9 mouse cellular contexts compared by ENCODE assay signal in the genomic region with DNA sequence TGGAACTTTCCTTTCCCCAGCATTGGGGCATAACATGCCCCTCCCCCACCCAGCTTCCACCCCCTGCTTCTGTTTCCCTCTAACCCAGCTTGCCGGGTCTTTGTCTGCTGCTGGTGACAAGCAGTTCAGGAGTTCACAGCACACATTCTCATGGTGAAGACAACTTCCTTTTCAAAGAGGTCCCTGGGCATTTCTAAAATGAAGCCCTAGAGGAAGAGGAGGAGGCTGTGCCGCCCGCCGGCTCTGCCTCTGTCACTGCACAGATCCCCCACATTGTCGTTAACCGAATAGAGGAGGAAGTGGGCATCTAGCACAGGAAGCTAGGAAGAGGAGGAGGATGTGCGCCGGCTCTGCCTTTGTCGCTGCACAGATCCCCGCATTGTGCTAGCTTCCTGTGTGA.
A peak's percentile ranks its signal among the peaks of the same experiment; 100 is the strongest.
DNase-seq lines count a peak whose midpoint lies in the region; ATAC-seq lines count a peak whose summit lies in the region.
"Had no signal": no experiment of that assay in that cellular context is flagged by ENCODE, and none has a peak within 500 bp of the region (broad histone marks: within the 10 kb centered on the region; RNA-seq: fewer than 3 reads in every experiment).

No protein-coding gene starts in this region.

- DNase-seq in frontal cortex, postnatal 10 days (ENCODE audit: low spot score in 2 of 2), result no peak
- DNase-seq in CD4-positive helper T cell, adult 2 months (ENCODE audit: low read depth, low spot score), result peak; percentile 81
- peak; percentile 53 for DNase-seq in forebrain, embryonic 11.5 days (ENCODE audit: low spot score)
- peak; percentile 41 for DNase-seq in limb, embryonic 10.5 days (ENCODE audit: low spot score)
- peak; percentile 82 for DNase-seq in naive thymus-derived CD4-positive, alpha-beta T cell, adult 2 months (ENCODE audit: low read depth)
- no peak for DNase-seq in urinary bladder, adult 18-20 months (ENCODE audit: low spot score in 2 of 2)
- no peak for DNase-seq in ovary, postnatal 14 days (ENCODE audit: low spot score)

- no peak overlapping the region for H3K4me3 ChIP-seq in forebrain, embryonic 11.5 days (ENCODE audit: low read depth, low read length)
- H3K4me3 ChIP-seq in limb, embryonic 10.5 days, result no peak overlapping the region
- H3K4me3 ChIP-seq: heart, adult 2 months had no signal

- H3K9me3 ChIP-seq in forebrain, embryonic 11.5 days (ENCODE audit: control insufficient read depth, low read length), result no peaks in the 10 kb centered on the region
- no peaks in the 10 kb centered on the region for H3K9me3 ChIP-seq in limb, embryonic 10.5 days (replicated peaks)

- H3K27ac ChIP-seq in forebrain, embryonic 11.5 days (ENCODE audit: low read depth, low read length), result peak overlapping the region; percentile 14; the same call in 1 of the 2 replicates
- H3K27ac ChIP-seq in limb, embryonic 10.5 days, result peak overlapping the region; percentile 81
- H3K27ac ChIP-seq: heart, adult 2 months had no signal

- ATAC-seq in frontal cortex, adult (ENCODE audit: low TSS enrichment), result peak; percentile 64
- no peak for ATAC-seq in forebrain, embryonic 11.5 days (replicated peaks; ENCODE audit: low FRiP score)

- H3K36me3 ChIP-seq in forebrain, embryonic 11.5 days (ENCODE audit: control insufficient read depth, insufficient read depth, low read length), result no peaks in the 10 kb centered on the region
- no peaks in the 10 kb centered on the region for H3K36me3 ChIP-seq in limb, embryonic 10.5 days

- H3K9ac ChIP-seq in forebrain, embryonic 11.5 days (ENCODE audit: low read length), result peak overlapping the region; percentile 24; the same call in 1 of the 2 replicates

- H3K4me1 ChIP-seq in forebrain, embryonic 11.5 days (replicated peaks; ENCODE audit: control insufficient read depth, insufficient read depth, low read length), result peaks cover 18% of the 10 kb centered on the region
- peaks cover 42% of the 10 kb centered on the region for H3K4me1 ChIP-seq in limb, embryonic 10.5 days

- no peak overlapping the region for H3K4me2 ChIP-seq in forebrain, embryonic 11.5 days (ENCODE audit: low read depth, low read length, severe bottlenecking)

- WGBS in forebrain, embryonic 11.5 days, result 31% methylated on average over 10 of the region's 10 CpGs
- 44% methylated on average over 10 of the region's 10 CpGs for WGBS in limb, embryonic 10.5 days

- no peaks in the 10 kb centered on the region for H3K27me3 ChIP-seq in forebrain, embryonic 11.5 days (ENCODE audit: control insufficient read depth, insufficient read depth, low read length)
- H3K27me3 ChIP-seq in limb, embryonic 10.5 days (ENCODE audit: low read depth, poor library complexity, severe bottlenecking), result peaks cover 23% of the 10 kb centered on the region

Comparison
In these comparisons a context has a peak if more than half of its experiments do, and no peak if none do; other contexts are left out.
1. DNase-seq: peak in CD4-positive helper T cell, adult 2 months (single experiment), forebrain, embryonic 11.5 days (single experiment), limb, embryonic 10.5 days (single experiment) and naive thymus-derived CD4-positive, alpha-beta T cell, adult 2 months (single experiment); none in frontal cortex, postnatal 10 days (0 of 2), urinary bladder, adult 18-20 months (0 of 2) and ovary, postnatal 14 days (single experiment).